Mouse (Mus musculus) intestine, postnatal 0 days (tissue): ENCODE data around the gene Bmp7. TPM values are rescaled to one million over a fixed set of nuclear protein-coding genes. Genes with fewer than 3 reads are reported as not detected.
A peak's percentile ranks its signal among the peaks of the same experiment; 100 is the strongest.

Experiments
- ATAC-seq: fragments of 200-750 bp; cut with Nextera tagmentation; 2 replicates; pipeline ENCODE4 v1.8.0; 2017; ENCODE audit warnings: mild to moderate bottlenecking, moderate TSS enrichment, moderate library complexity
- H3K27ac ChIP-seq: fragments of 300-500 bp; sonication (generic); 2 replicates; pipeline ENCODE4 v1.5.1; 2014; ENCODE audit warnings: mild to moderate bottlenecking, low read depth, low read length, moderate library complexity
- H3K27me3 ChIP-seq: fragments of 300-500 bp; sonication (generic); replicated peaks from 2 replicates; pipeline ENCODE4 v1.6.1; 2014; ENCODE audit warnings: low read length, mixed read lengths; ENCODE audit not compliant: control insufficient read depth, insufficient read depth
- H3K36me3 ChIP-seq: fragments of 300-500 bp; sonication (generic); 2 replicates; pipeline ENCODE4 v1.6.1; 2014; ENCODE audit warnings: mild to moderate bottlenecking, moderate library complexity; ENCODE audit not compliant: control insufficient read depth, insufficient read depth
- H3K4me1 ChIP-seq: fragments of 300-500 bp; sonication (generic); replicated peaks from 2 replicates; pipeline ENCODE4 v1.6.1; 2014; ENCODE audit warnings: antibody characterized with exemption, low read length, mixed read lengths; ENCODE audit not compliant: control insufficient read depth, insufficient read depth
- H3K4me2 ChIP-seq: fragments of 300-500 bp; sonication (generic); replicated peaks from 2 replicates; pipeline ENCODE4 v1.6.1; 2014; ENCODE audit warnings: low read depth, mild to moderate bottlenecking, moderate library complexity
- H3K4me3 ChIP-seq: fragments of 300-500 bp; sonication (generic); 2 replicates; pipeline ENCODE4 v1.5.1; 2014; ENCODE audit warnings: low read depth, low read length
- H3K9ac ChIP-seq: fragments of 300-500 bp; sonication (generic); 2 replicates; pipeline ENCODE4 v1.6.1; 2014; ENCODE audit warnings: mild to moderate bottlenecking, low read depth, low read length
- H3K9me3 ChIP-seq: fragments of 300-500 bp; sonication (generic); 2 replicates; pipeline ENCODE4 v1.6.1; 2016; ENCODE audit warnings: mixed run types; ENCODE audit not compliant: control insufficient read depth
- CTCF ChIP-seq: sonication (generic); IDR thresholded peaks from 2 replicates; pipeline ENCODE4 v1.5.1; 2016; ENCODE audit warnings: low read depth, mild to moderate bottlenecking, control low read depth, antibody characterized with exemption, moderate library complexity
- WGBS: fragments of 180-500 bp; shearing (Covaris S2); extraction: QIAGEN DNeasy Blood & Tissue Kit; methylation state at CpG from one replicate; pipeline ENCODE4 v1.1.7; 2014; 5-methylcytosine and 5-hydroxymethylcytosine counted together
- polyA plus RNA-seq: library from polyadenylated mRNA; unstranded; fragments of >200 nt; fragmentation: Nextera tagmentation; extraction: Ambion mirVana; gene quantifications from 2 replicates; pipeline ENCODE4 v1.2.1, GENCODE M21; 2015

Bmp7 gene
- polyA plus RNA-seq, 1 experiment from 2014 or later, result 37.6 TPM

GRCm38 (mm10) chr2:172965249-172965648, 25.1 kb upstream of the Bmp7 start:
- peak; percentile 60 for ATAC-seq
- Histone ChIP-seq H3K4me3 (no peak overlapping the region), H3K4me1 (no peaks in the 10 kb centered on the region), H3K36me3 (no peaks in the 10 kb centered on the region), H3K4me2 (no peak overlapping the region), H3K9me3 (no peaks in the 10 kb centered on the region), H3K9ac (no peak overlapping the region), H3K27me3 (no peaks in the 10 kb centered on the region), H3K27ac (no peak overlapping the region)
- TF ChIP-seq CTCF, result no peak
- 18% methylated on average over 11 of the region's 11 CpGs for WGBS

- H3K27ac ChIP-seq, result no peak overlapping the region
- ATAC-seq, result no peak
- no peak overlapping the region for H3K4me3 ChIP-seq
- TF ChIP-seq CTCF, result no peak
- 54% methylated on average over 6 of the region's 6 CpGs for WGBS
- no peaks in the 10 kb centered on the region for H3K4me1 ChIP-seq
- H3K27me3 ChIP-seq, result no peaks in the 10 kb centered on the region
- no peaks in the 10 kb centered on the region for H3K9me3 ChIP-seq
- no peak overlapping the region for H3K4me2 ChIP-seq
- H3K9ac ChIP-seq, result no peak overlapping the region
- no peaks in the 10 kb centered on the region for H3K36me3 ChIP-seq
Observed at GRCm38 (mm10) chr2:172961211-172961610, 21.1 kb upstream of the Bmp7 start.

GRCm38 (mm10) chr2:172960350-172960749, 20.2 kb upstream of the Bmp7 start:
- Histone ChIP-seq H3K9me3 (no peaks in the 10 kb centered on the region), H3K4me3 (no peak overlapping the region), H3K4me2 (no peak overlapping the region), H3K36me3 (no peaks in the 10 kb centered on the region), H3K27me3 (no peaks in the 10 kb centered on the region), H3K4me1 (no peaks in the 10 kb centered on the region), H3K9ac (no peak overlapping the region), H3K27ac (no peak overlapping the region)
- WGBS, result 81% methylated on average over 3 of the region's 3 CpGs
- TF ChIP-seq CTCF, result peak; percentile 32
- ATAC-seq, result no peak

- no peak for ATAC-seq
- peak; percentile 55 for TF ChIP-seq CTCF
- H3K27me3 ChIP-seq, result no peaks in the 10 kb centered on the region
Observed at GRCm38 (mm10) chr2:172959006-172959768, 19.1 kb upstream of the Bmp7 start.

GRCm38 (mm10) chr2:172958579-172958978, 18.5 kb upstream of the Bmp7 start:
- H3K27ac ChIP-seq, result no peak overlapping the region
- no peak for ATAC-seq

More at GRCm38 (mm10) chr2:172959006-172959768, 19.1 kb upstream of the Bmp7 start:
- Histone ChIP-seq H3K4me1 (no peaks in the 10 kb centered on the region), H3K9me3 (no peaks in the 10 kb centered on the region), H3K4me2 (no peak overlapping the region), H3K4me3 (no peak overlapping the region), H3K27ac (no peak overlapping the region), H3K36me3 (no peaks in the 10 kb centered on the region), H3K9ac (no peak overlapping the region)
- 52% methylated on average over 13 of the region's 13 CpGs for WGBS

GRCm38 (mm10) chr2:172951976-172952375, 11.9 kb upstream of the Bmp7 start:
- Histone ChIP-seq H3K4me3 (no peak overlapping the region), H3K4me1 (no peaks in the 10 kb centered on the region), H3K27me3 (no peaks in the 10 kb centered on the region), H3K27ac (no peak overlapping the region), H3K9ac (no peak overlapping the region), H3K36me3 (no peaks in the 10 kb centered on the region), H3K4me2 (no peak overlapping the region), H3K9me3 (no peaks in the 10 kb centered on the region)
- WGBS, result 88% methylated on average over 2 of the region's 2 CpGs
- peak; percentile 44 for TF ChIP-seq CTCF
- no peak for ATAC-seq

More at GRCm38 (mm10) chr2:172958579-172958978, 18.5 kb upstream of the Bmp7 start:
- WGBS, result 32% methylated on average over 5 of the region's 5 CpGs
- no peaks in the 10 kb centered on the region for H3K27me3 ChIP-seq
- TF ChIP-seq CTCF, result no peak
- no peaks in the 10 kb centered on the region for H3K9me3 ChIP-seq
- no peak overlapping the region for H3K9ac ChIP-seq
- no peaks in the 10 kb centered on the region for H3K36me3 ChIP-seq
- H3K4me2 ChIP-seq, result no peak overlapping the region
- H3K4me1 ChIP-seq, result no peaks in the 10 kb centered on the region
- H3K4me3 ChIP-seq, result no peak overlapping the region
